Mouse (Mus musculus): ENCODE results near the gene Gprc5b. TPM values are rescaled to one million over a fixed set of nuclear protein-coding genes. Genes with fewer than 3 reads are reported as not detected.

Gene Gprc5b
- total RNA-seq, 1 experiment, result 7.3 TPM

GRCm38 (mm10) chr7:118936844-118937243 is 58.2 kb downstream of the Gprc5b start:
- no peak for TF ChIP-seq ZNF384 (IDR thresholded peaks at IDR 0.05; ENCODE audit: low read depth, low read length)
- TF ChIP-seq MAFK (IDR thresholded peaks at IDR 0.05; ENCODE audit: insufficient read depth, low read depth, low read length), result no peak
- no peak for TF ChIP-seq HCFC1 (IDR thresholded peaks at IDR 0.05; ENCODE audit: borderline replicate concordance, insufficient read depth, low read length)
- no peak for TF ChIP-seq CHD2 (IDR thresholded peaks at IDR 0.05; ENCODE audit: low read depth, low read length)
- TF ChIP-seq ZC3H11A (IDR thresholded peaks at IDR 0.05; ENCODE audit: borderline replicate concordance, low read depth, low read length), result no peak
- in situ Hi-C loops (cut with MboI; ENCODE audit: low sequenced_read_pairs in 2 of 2, unreplicated experiment in 2 of 2), result no loop called here
- H3K27ac ChIP-seq (ENCODE audit: insufficient read depth, low read depth, low read length, poor library complexity, severe bottlenecking), result no peak overlapping the region
- H3K4me1 ChIP-seq (ENCODE audit: control insufficient read depth in 2 of 2, insufficient read depth in 2 of 2, low read length in 2 of 2, poor library complexity in 1 of 2), result peaks cover 1 to 6% of the 10 kb centered on the region in 2 experiments; a peak in 1 of 4 replicates
- no peak for DNase-seq (ENCODE audit: low read depth, low spot score)
- no peaks in the 10 kb centered on the region for H3K9me3 ChIP-seq (ENCODE audit: control insufficient read depth, insufficient read depth, low read depth, low read length)
- no peak overlapping the region for H3K4me3 ChIP-seq (ENCODE audit: insufficient read depth in 1 of 2, low read depth in 1 of 2, low read length in 2 of 2, poor library complexity in 1 of 2, severe bottlenecking in 1 of 2)
- H3K36me3 ChIP-seq (ENCODE audit: control insufficient read depth, insufficient read depth, low read length, poor library complexity, severe bottlenecking), result no peaks in the 10 kb centered on the region
- H3K9ac ChIP-seq (ENCODE audit: insufficient read depth, low read depth, low read length, poor library complexity, severe bottlenecking), result no peak overlapping the region

GRCm38 (mm10) chr7:118935306-118935705 is 59.7 kb downstream of the Gprc5b start:
- Histone ChIP-seq H3K36me3 (ENCODE audit: control insufficient read depth, insufficient read depth, low read length, poor library complexity, severe bottlenecking) (no peaks in the 10 kb centered on the region), H3K9ac (ENCODE audit: insufficient read depth, low read depth, low read length, poor library complexity, severe bottlenecking) (no peak overlapping the region), H3K9me3 (ENCODE audit: control insufficient read depth, insufficient read depth, low read depth, low read length) (no peaks in the 10 kb centered on the region), H3K27ac (ENCODE audit: insufficient read depth, low read depth, low read length, poor library complexity, severe bottlenecking) (no peak overlapping the region), H3K4me3 (ENCODE audit: insufficient read depth in 1 of 2, low read depth in 1 of 2, low read length in 2 of 2, poor library complexity in 1 of 2, severe bottlenecking in 1 of 2) (no peak overlapping the region), H3K4me1 (ENCODE audit: control insufficient read depth in 2 of 2, insufficient read depth in 2 of 2, low read length in 2 of 2, poor library complexity in 1 of 2) (peaks cover 1 to 6% of the 10 kb centered on the region in 2 experiments; a peak in 1 of 4 replicates)
- TF ChIP-seq CHD2 (IDR thresholded peaks at IDR 0.05; ENCODE audit: low read depth, low read length) (no peak), HCFC1 (IDR thresholded peaks at IDR 0.05; ENCODE audit: borderline replicate concordance, insufficient read depth, low read length) (no peak), MAFK (IDR thresholded peaks at IDR 0.05; ENCODE audit: insufficient read depth, low read depth, low read length) (no peak), ZC3H11A (IDR thresholded peaks at IDR 0.05; ENCODE audit: borderline replicate concordance, low read depth, low read length) (no peak), ZNF384 (IDR thresholded peaks at IDR 0.05; ENCODE audit: low read depth, low read length) (no peak)
- in situ Hi-C loops (cut with MboI; ENCODE audit: low sequenced_read_pairs in 2 of 2, unreplicated experiment in 2 of 2), result no loop called here
- no peak for DNase-seq (ENCODE audit: low read depth, low spot score)

GRCm38 (mm10) chr7:118931502-118932395 is 63.3 kb downstream of the Gprc5b start:
- H3K9ac ChIP-seq (ENCODE audit: insufficient read depth, low read depth, low read length, poor library complexity, severe bottlenecking), result no peak overlapping the region
- H3K9me3 ChIP-seq (ENCODE audit: control insufficient read depth, insufficient read depth, low read depth, low read length), result no peaks in the 10 kb centered on the region
- no peak overlapping the region for H3K27ac ChIP-seq (ENCODE audit: insufficient read depth, low read depth, low read length, poor library complexity, severe bottlenecking)
- H3K4me3 ChIP-seq (ENCODE audit: insufficient read depth in 1 of 2, low read depth in 1 of 2, low read length in 2 of 2, poor library complexity in 1 of 2, severe bottlenecking in 1 of 2), result no peak overlapping the region
- H3K36me3 ChIP-seq (ENCODE audit: control insufficient read depth, insufficient read depth, low read length, poor library complexity, severe bottlenecking), result no peaks in the 10 kb centered on the region
- no peaks in the 10 kb centered on the region for H3K4me1 ChIP-seq (ENCODE audit: control insufficient read depth in 2 of 2, insufficient read depth in 2 of 2, low read length in 2 of 2, poor library complexity in 1 of 2)
- no peak for DNase-seq (ENCODE audit: low read depth, low spot score)
- TF ChIP-seq ZC3H11A (IDR thresholded peaks at IDR 0.05; ENCODE audit: borderline replicate concordance, low read depth, low read length), result no peak
- TF ChIP-seq HCFC1 (IDR thresholded peaks at IDR 0.05; ENCODE audit: borderline replicate concordance, insufficient read depth, low read length), result no peak
- no peak for TF ChIP-seq MAFK (IDR thresholded peaks at IDR 0.05; ENCODE audit: insufficient read depth, low read depth, low read length)
- TF ChIP-seq ZNF384 (IDR thresholded peaks at IDR 0.05; ENCODE audit: low read depth, low read length), result no peak
- TF ChIP-seq CHD2 (IDR thresholded peaks at IDR 0.05; ENCODE audit: low read depth, low read length), result no peak
- in situ Hi-C loops (cut with MboI; ENCODE audit: low sequenced_read_pairs in 2 of 2, unreplicated experiment in 2 of 2), result no loop called here

GRCm38 (mm10) chr7:118929601-118930311 is 65.3 kb downstream of the Gprc5b start:
- H3K9ac ChIP-seq (ENCODE audit: insufficient read depth, low read depth, low read length, poor library complexity, severe bottlenecking), result no peak overlapping the region
- H3K36me3 ChIP-seq (ENCODE audit: control insufficient read depth, insufficient read depth, low read length, poor library complexity, severe bottlenecking), result no peaks in the 10 kb centered on the region
- H3K4me1 ChIP-seq (ENCODE audit: control insufficient read depth in 2 of 2, insufficient read depth in 2 of 2, low read length in 2 of 2, poor library complexity in 1 of 2), result no peaks in the 10 kb centered on the region
- in situ Hi-C loops (cut with MboI; ENCODE audit: low sequenced_read_pairs in 2 of 2, unreplicated experiment in 2 of 2), result no loop called here
- H3K27ac ChIP-seq (ENCODE audit: insufficient read depth, low read depth, low read length, poor library complexity, severe bottlenecking), result no peak overlapping the region
- TF ChIP-seq CHD2 (IDR thresholded peaks at IDR 0.05; ENCODE audit: low read depth, low read length), result no peak
- no peak for TF ChIP-seq ZNF384 (IDR thresholded peaks at IDR 0.05; ENCODE audit: low read depth, low read length)
- TF ChIP-seq ZC3H11A (IDR thresholded peaks at IDR 0.05; ENCODE audit: borderline replicate concordance, low read depth, low read length), result no peak
- no peak for TF ChIP-seq MAFK (IDR thresholded peaks at IDR 0.05; ENCODE audit: insufficient read depth, low read depth, low read length)
- no peak for TF ChIP-seq HCFC1 (IDR thresholded peaks at IDR 0.05; ENCODE audit: borderline replicate concordance, insufficient read depth, low read length)
- H3K9me3 ChIP-seq (ENCODE audit: control insufficient read depth, insufficient read depth, low read depth, low read length), result no peaks in the 10 kb centered on the region
- DNase-seq (ENCODE audit: low read depth, low spot score), result no peak
- H3K4me3 ChIP-seq (ENCODE audit: insufficient read depth in 1 of 2, low read depth in 1 of 2, low read length in 2 of 2, poor library complexity in 1 of 2, severe bottlenecking in 1 of 2), result no peak overlapping the region
